In genomic region chr5:57742924-57743323, GRCm38 (mm10) we compare ENCODE assay signal across 10 mouse cellular contexts. TPM values are rescaled to one million over a fixed set of nuclear protein-coding genes. Genes with fewer than 3 reads are reported as not detected.
DNase-seq lines count a peak whose midpoint lies in the region; ATAC-seq lines count a peak whose summit lies in the region.
"Had no signal": no experiment of that assay in that cellular context is flagged by ENCODE, and none has a peak within 500 bp of the region (broad histone marks: within the 10 kb centered on the region; RNA-seq: fewer than 3 reads in every experiment).

No protein-coding gene starts in this region.

- DNase-seq in cerebellum, postnatal 10 days, result peak; percentile 69 to 76
- DNase-seq in lung, postnatal 36 days, result no peak
- DNase-seq in layer of hippocampus, postnatal 25 days (ENCODE audit: extremely low spot score in 1 of 2, low spot score in 1 of 2), result no peak

- H3K4me2 ChIP-seq in heart, embryonic 12.5 days, result peak overlapping the region; percentile 54
- peak overlapping the region; percentile 39 for H3K4me2 ChIP-seq in liver, embryonic 15.5 days
- H3K4me2 ChIP-seq: midbrain, embryonic 12.5 days had no signal

- no peaks in the 10 kb centered on the region for H3K27me3 ChIP-seq in megakaryocyte, embryonic 14.5 days (replicated peaks)
- no peaks in the 10 kb centered on the region for H3K27me3 ChIP-seq in heart, embryonic 12.5 days (replicated peaks)
- no peaks in the 10 kb centered on the region for H3K27me3 ChIP-seq in liver, embryonic 15.5 days
- H3K27me3 ChIP-seq: midbrain, embryonic 12.5 days had no signal

- H3K27ac ChIP-seq in heart, embryonic 12.5 days (ENCODE audit: poor library complexity, severe bottlenecking), result peak overlapping the region; percentile 45; the same call in 1 of the 2 replicates
- no peak overlapping the region for H3K27ac ChIP-seq in liver, embryonic 15.5 days (replicated peaks)
- H3K27ac ChIP-seq: midbrain, embryonic 12.5 days had no signal

- ATAC-seq in megakaryocyte, adult 5-6 weeks (ENCODE audit: poor library complexity, severe bottlenecking), result no peak
- ATAC-seq in heart, embryonic 12.5 days (ENCODE audit: insufficient number of reproducible peaks, low FRiP score), result no peak
- ATAC-seq in liver, embryonic 15.5 days (ENCODE audit: insufficient read depth), result no peak
- ATAC-seq in activated CD4-positive, CD25-positive, alpha-beta regulatory T cell, adult 4 months, result no peak
- ATAC-seq: intestine, embryonic 16.5 days had no signal

- 8% methylated on average over 6 of the region's 6 CpGs for WGBS in heart, embryonic 12.5 days
- 10% methylated on average over 6 of the region's 6 CpGs for WGBS in liver, embryonic 15.5 days (ENCODE audit: insufficient replicate concordance)

- peaks cover 69% of the 10 kb centered on the region for H3K4me1 ChIP-seq in megakaryocyte, embryonic 14.5 days
- peaks cover 10% of the 10 kb centered on the region for H3K4me1 ChIP-seq in heart, embryonic 12.5 days (replicated peaks)
- peaks cover 4% of the 10 kb centered on the region for H3K4me1 ChIP-seq in liver, embryonic 15.5 days (replicated peaks)
- H3K4me1 ChIP-seq: midbrain, embryonic 12.5 days had no signal

- H3K36me3 ChIP-seq in megakaryocyte, embryonic 14.5 days (replicated peaks; ENCODE audit: low read length), result peaks cover 7% of the 10 kb centered on the region
- no peaks in the 10 kb centered on the region for H3K36me3 ChIP-seq in heart, embryonic 12.5 days
- no peaks in the 10 kb centered on the region for H3K36me3 ChIP-seq in liver, embryonic 15.5 days (replicated peaks)
- H3K36me3 ChIP-seq: midbrain, embryonic 12.5 days had no signal

- 0 out of 2 replicates have a peak overlapping the region, but pooled peaks have one; percentile 18 for H3K9ac ChIP-seq in heart, embryonic 12.5 days
- H3K9ac ChIP-seq in liver, embryonic 15.5 days, result peak overlapping the region; percentile 27; the same call in 1 of the 2 replicates
- H3K9ac ChIP-seq: midbrain, embryonic 12.5 days had no signal

- H3K9me3 ChIP-seq in megakaryocyte, embryonic 14.5 days, result no peaks in the 10 kb centered on the region
- no peaks in the 10 kb centered on the region for H3K9me3 ChIP-seq in heart, embryonic 12.5 days (replicated peaks)
- H3K9me3 ChIP-seq in liver, embryonic 15.5 days (replicated peaks), result no peaks in the 10 kb centered on the region
- H3K9me3 ChIP-seq: midbrain, embryonic 12.5 days had no signal

- peak overlapping the region; percentile 85 for H3K4me3 ChIP-seq in megakaryocyte, embryonic 14.5 days (replicated peaks)
- no peak overlapping the region for H3K4me3 ChIP-seq in heart, embryonic 12.5 days
- no peak overlapping the region for H3K4me3 ChIP-seq in liver, embryonic 15.5 days (replicated peaks)
- H3K4me3 ChIP-seq: midbrain, embryonic 12.5 days had no signal

RNA-seq across cellular contexts. Expression of gene Pcdh7, which starts 25.2 kb away (rescaled TPM):
- polyA plus RNA-seq in megakaryocyte, embryonic 14.5 days (2012; ENCODE audit: insufficient read depth, low replicate concordance), result 4.7 and 4.8 TPM in 2 replicates
- total RNA-seq in megakaryocyte, adult 5-6 weeks (2015), result 0.16 and 1.1 TPM in 2 replicates
- total RNA-seq in megakaryocyte, adult 5-6 weeks (2017), result 0.26 TPM in 1 of 2 replicates, not detected in the other
- polyA plus RNA-seq in heart, embryonic 12.5 days (2016; fragmentation: Nextera tagmentation; extraction: Ambion mirVana), result 25.9 TPM in 2 replicates
- polyA plus RNA-seq in liver, embryonic 15.5 days (2015; fragmentation: Nextera tagmentation; extraction: Ambion mirVana), result 0.29 and 0.40 TPM in 2 replicates
- not detected for polyA plus RNA-seq in activated CD4-positive, CD25-positive, alpha-beta regulatory T cell, adult 4 months (2017; shearing (Covaris generic))
- total RNA-seq in layer of hippocampus, postnatal 25 days (2021), result 10 to 100 TPM; 58.4 to 69.8 TPM

Comparison
In these comparisons a context has a peak if more than half of its experiments do, and no peak if none do; other contexts are left out.
1. DNase-seq: peak in cerebellum, postnatal 10 days (2 of 2); none in lung, postnatal 36 days (single experiment) and layer of hippocampus, postnatal 25 days (0 of 2).